ENCODE assay signal across 25 mouse cellular contexts in genomic region chr13:54582860-54583259, GRCm38 (mm10). TPM values are rescaled to one million over a fixed set of nuclear protein-coding genes. Genes with fewer than 3 reads are reported as not detected.
A peak's percentile ranks its signal among the peaks of the same experiment; 100 is the strongest.
DNase-seq lines count a peak whose midpoint lies in the region; ATAC-seq and TF ChIP-seq lines count a peak whose summit lies in the region.
"Had no signal": no experiment of that assay in that cellular context is flagged by ENCODE, and none has a peak within 500 bp of the region (broad histone marks: within the 10 kb centered on the region; RNA-seq: fewer than 3 reads in every experiment).

No protein-coding gene starts in this region.

- H3K27me3 ChIP-seq in kidney, embryonic 14.5 days (ENCODE audit: control insufficient read depth, insufficient read depth, low read length) = no peaks in the 10 kb centered on the region
- H3K27me3 ChIP-seq in intestine, embryonic 15.5 days (replicated peaks) = no peaks in the 10 kb centered on the region
- H3K27me3 ChIP-seq in midbrain, embryonic 15.5 days (replicated peaks) = no peaks in the 10 kb centered on the region
- H3K27me3 ChIP-seq: embryonic facial prominence, embryonic 13.5 days; forebrain, embryonic 13.5 days; heart, embryonic 12.5 days; hindbrain, embryonic 12.5 days; liver, embryonic 13.5 days; neural tube, embryonic 12.5 days had no signal

- WGBS in kidney, embryonic 14.5 days = 91% methylated on average over 5 of the region's 5 CpGs
- 67% methylated on average over 5 of the region's 5 CpGs for WGBS in intestine, embryonic 15.5 days
- 89% methylated on average over 5 of the region's 5 CpGs for WGBS in midbrain, embryonic 15.5 days

- no peaks in the 10 kb centered on the region for H3K4me1 ChIP-seq in kidney, embryonic 14.5 days (ENCODE audit: control insufficient read depth, insufficient read depth, low read length)
- peaks cover 10% of the 10 kb centered on the region; the same call in 1 of the 2 replicates for H3K4me1 ChIP-seq in intestine, embryonic 15.5 days (replicated peaks)
- H3K4me1 ChIP-seq in midbrain, embryonic 15.5 days = peaks cover 4% of the 10 kb centered on the region
- H3K4me1 ChIP-seq: embryonic facial prominence, embryonic 13.5 days had no signal

- TF ChIP-seq CTCF in gastrocnemius, adult 2 months (IDR thresholded peaks at IDR 0.05) = no peak

- no peak overlapping the region for H3K9ac ChIP-seq in kidney, embryonic 14.5 days (ENCODE audit: low read depth, low read length)
- H3K9ac ChIP-seq in intestine, embryonic 15.5 days = no peak overlapping the region
- H3K9ac ChIP-seq in midbrain, embryonic 15.5 days = no peak overlapping the region
- H3K9ac ChIP-seq: embryonic facial prominence, embryonic 13.5 days; forebrain, embryonic 13.5 days; heart, embryonic 12.5 days; hindbrain, embryonic 12.5 days; liver, embryonic 13.5 days; lung, embryonic 14.5 days; neural tube, embryonic 12.5 days had no signal

- peaks cover 91% of the 10 kb centered on the region for H3K36me3 ChIP-seq in kidney, embryonic 14.5 days (ENCODE audit: control insufficient read depth, insufficient read depth, low read length)
- peaks cover 35% of the 10 kb centered on the region for H3K36me3 ChIP-seq in intestine, embryonic 15.5 days
- peaks cover 36% of the 10 kb centered on the region for H3K36me3 ChIP-seq in midbrain, embryonic 15.5 days (replicated peaks)

- H3K4me2 ChIP-seq in kidney, embryonic 14.5 days (replicated peaks; ENCODE audit: low read depth, low read length) = no peak overlapping the region
- H3K4me2 ChIP-seq in intestine, embryonic 15.5 days (replicated peaks) = no peak overlapping the region
- H3K4me2 ChIP-seq in midbrain, embryonic 15.5 days = no peak overlapping the region
- H3K4me2 ChIP-seq: embryonic facial prominence, embryonic 13.5 days; forebrain, embryonic 13.5 days; heart, embryonic 12.5 days; hindbrain, embryonic 12.5 days; liver, embryonic 13.5 days; lung, embryonic 14.5 days; neural tube, embryonic 12.5 days had no signal

- H3K27ac ChIP-seq in gastrocnemius, adult 2 months = peak overlapping the region; percentile 1; the same call in 1 of the 2 replicates
- H3K27ac ChIP-seq in kidney, embryonic 14.5 days (ENCODE audit: low read depth, low read length) = no peak overlapping the region
- no peak overlapping the region for H3K27ac ChIP-seq in intestine, embryonic 15.5 days
- no peak overlapping the region for H3K27ac ChIP-seq in midbrain, embryonic 15.5 days
- H3K27ac ChIP-seq: embryonic facial prominence, embryonic 13.5 days; liver, embryonic 13.5 days; neural tube, embryonic 12.5 days had no signal

- no peaks in the 10 kb centered on the region for H3K9me3 ChIP-seq in kidney, embryonic 14.5 days (ENCODE audit: control insufficient read depth, low read length)
- no peaks in the 10 kb centered on the region for H3K9me3 ChIP-seq in intestine, embryonic 15.5 days
- no peaks in the 10 kb centered on the region for H3K9me3 ChIP-seq in midbrain, embryonic 15.5 days
- H3K9me3 ChIP-seq: embryonic facial prominence, embryonic 13.5 days; forebrain, embryonic 13.5 days; heart, embryonic 12.5 days; hindbrain, embryonic 12.5 days; liver, embryonic 13.5 days; neural tube, embryonic 12.5 days had no signal

- intact Hi-C loops in gastrocnemius, adult 2 months (cut with DNase I) = no loop called here

- no peak for DNase-seq in gastrocnemius, adult 2 months
- no peak for DNase-seq in gastrocnemius, adult 18-20 months (ENCODE audit: low spot score)
- peak; percentile 57 to 59 for DNase-seq in kidney, adult 8-10 months
- DNase-seq in kidney, postnatal 36 days = peak; percentile 57 to 70
- no peak for DNase-seq in thymus, postnatal 0 days (ENCODE audit: low spot score)
- DNase-seq: cerebellum, adult 8-10 months; cerebellum, postnatal 36 days; embryo, embryonic 11 days; heart, postnatal 14 days; liver, embryonic 13.5 days; lung, embryonic 14.5 days; lung, postnatal 4 days; midbrain, embryonic 14.5 days; retina, postnatal 1 day; right cerebral cortex, postnatal 25 days; thymus, postnatal 4 days had no signal

- no peak overlapping the region for H3K4me3 ChIP-seq in gastrocnemius, adult 2 months
- H3K4me3 ChIP-seq in kidney, embryonic 14.5 days (ENCODE audit: low read length) = no peak overlapping the region
- H3K4me3 ChIP-seq in intestine, embryonic 15.5 days (replicated peaks) = no peak overlapping the region
- no peak overlapping the region for H3K4me3 ChIP-seq in midbrain, embryonic 15.5 days
- H3K4me3 ChIP-seq: embryonic facial prominence, embryonic 13.5 days; erythroblast, embryonic 14.5 days; forebrain, embryonic 13.5 days; heart, embryonic 12.5 days; hindbrain, embryonic 12.5 days; liver, embryonic 13.5 days; neural tube, embryonic 12.5 days had no signal

- ATAC-seq in kidney, embryonic 14.5 days (ENCODE audit: low FRiP score, low TSS enrichment) = no peak
- ATAC-seq in intestine, embryonic 15.5 days = peak; percentile 37; the same call in 1 of the 2 replicates
- ATAC-seq in midbrain, embryonic 15.5 days (replicated peaks) = no peak
- ATAC-seq: forebrain, embryonic 13.5 days had no signal

RNA-seq across cellular contexts. Expression of gene Nop16, which starts 7.0 kb away (rescaled TPM):
- total RNA-seq in gastrocnemius, adult 2 months (2021) = 10 to 100 TPM; 16.2 to 20.5 TPM
- 10 to 100 TPM; 16.3 to 19.7 TPM for total RNA-seq in gastrocnemius, adult 18-20 months (2021)
- 78.6 and 88.6 TPM in 2 replicates for polyA plus RNA-seq in kidney, embryonic 14.5 days (2014; fragmentation: Nextera tagmentation; extraction: Ambion mirVana)
- 86.1 and 93.9 TPM in 2 replicates for polyA plus RNA-seq in intestine, embryonic 15.5 days (2015; fragmentation: Nextera tagmentation; extraction: Ambion mirVana)
- 56.9 and 59.3 TPM in 2 replicates for polyA plus RNA-seq in midbrain, embryonic 15.5 days (2015; fragmentation: Nextera tagmentation; extraction: Ambion mirVana)
- 64.8 and 72.4 TPM in 2 replicates for polyA plus RNA-seq in thymus, postnatal 0 days (2015; fragmentation: Nextera tagmentation; extraction: Ambion mirVana)

RNA-seq across cellular contexts. Expression of gene Higd2a, which starts 7.1 kb away (rescaled TPM):
- 100 to 1,000 TPM; 148 to 150 TPM for total RNA-seq in gastrocnemius, adult 2 months (2021)
- total RNA-seq in gastrocnemius, adult 18-20 months (2021) = 100 to 1,000 TPM; 151 to 154 TPM
- polyA plus RNA-seq in kidney, embryonic 14.5 days (2014; fragmentation: Nextera tagmentation; extraction: Ambion mirVana) = 203 and 224 TPM in 2 replicates
- polyA plus RNA-seq in intestine, embryonic 15.5 days (2015; fragmentation: Nextera tagmentation; extraction: Ambion mirVana) = 233 and 239 TPM in 2 replicates
- 229 and 232 TPM in 2 replicates for polyA plus RNA-seq in midbrain, embryonic 15.5 days (2015; fragmentation: Nextera tagmentation; extraction: Ambion mirVana)
- 250 and 258 TPM in 2 replicates for polyA plus RNA-seq in thymus, postnatal 0 days (2015; fragmentation: Nextera tagmentation; extraction: Ambion mirVana)

RNA-seq across cellular contexts. Expression of gene Arl10, which starts 8.0 kb away (rescaled TPM):
- total RNA-seq in gastrocnemius, adult 2 months (2021) = 1 to 10 TPM; 2.0 to 3.2 TPM
- total RNA-seq in gastrocnemius, adult 18-20 months (2021) = 1 to 10 TPM; 2.6 TPM
- polyA plus RNA-seq in kidney, embryonic 14.5 days (2014; fragmentation: Nextera tagmentation; extraction: Ambion mirVana) = 29.7 and 33.5 TPM in 2 replicates
- polyA plus RNA-seq in intestine, embryonic 15.5 days (2015; fragmentation: Nextera tagmentation; extraction: Ambion mirVana) = 21.7 and 25.2 TPM in 2 replicates
- polyA plus RNA-seq in midbrain, embryonic 15.5 days (2015; fragmentation: Nextera tagmentation; extraction: Ambion mirVana) = 116 and 121 TPM in 2 replicates
- 7.0 and 8.3 TPM in 2 replicates for polyA plus RNA-seq in thymus, postnatal 0 days (2015; fragmentation: Nextera tagmentation; extraction: Ambion mirVana)
- polyA plus RNA-seq: erythroblast, embryonic 14.5 days had no signal

RNA-seq across cellular contexts. Expression of gene 4833439L19Rik, which starts 17.6 kb away (rescaled TPM):
- total RNA-seq in gastrocnemius, adult 2 months (2021) = 100 to 1,000 TPM; 192 to 200 TPM
- 100 to 1,000 TPM; 203 to 215 TPM for total RNA-seq in gastrocnemius, adult 18-20 months (2021)
- polyA plus RNA-seq in kidney, embryonic 14.5 days (2014; fragmentation: Nextera tagmentation; extraction: Ambion mirVana) = 96.7 and 158 TPM in 2 replicates
- polyA plus RNA-seq in intestine, embryonic 15.5 days (2015; fragmentation: Nextera tagmentation; extraction: Ambion mirVana) = 107 and 110 TPM in 2 replicates
- 271 and 282 TPM in 2 replicates for polyA plus RNA-seq in midbrain, embryonic 15.5 days (2015; fragmentation: Nextera tagmentation; extraction: Ambion mirVana)
- 69.8 and 76.4 TPM in 2 replicates for polyA plus RNA-seq in thymus, postnatal 0 days (2015; fragmentation: Nextera tagmentation; extraction: Ambion mirVana)

RNA-seq across cellular contexts. Expression of gene Cltb, which starts 28.3 kb away (rescaled TPM):
- total RNA-seq in gastrocnemius, adult 2 months (2021) = 100 to 1,000 TPM; 130 to 160 TPM
- total RNA-seq in gastrocnemius, adult 18-20 months (2021) = 100 to 1,000 TPM; 157 to 180 TPM
- polyA plus RNA-seq in kidney, embryonic 14.5 days (2014; fragmentation: Nextera tagmentation; extraction: Ambion mirVana) = 36.3 TPM in 2 replicates
- 76.9 and 78.6 TPM in 2 replicates for polyA plus RNA-seq in intestine, embryonic 15.5 days (2015; fragmentation: Nextera tagmentation; extraction: Ambion mirVana)
- polyA plus RNA-seq in midbrain, embryonic 15.5 days (2015; fragmentation: Nextera tagmentation; extraction: Ambion mirVana) = 200 and 201 TPM in 2 replicates
- 56.5 and 57.0 TPM in 2 replicates for polyA plus RNA-seq in thymus, postnatal 0 days (2015; fragmentation: Nextera tagmentation; extraction: Ambion mirVana)

Comparison
In these comparisons a context has a peak if more than half of its experiments do, and no peak if none do; other contexts are left out.
1. DNase-seq: peak in kidney, adult 8-10 months (2 of 2) and kidney, postnatal 36 days (2 of 2); none in gastrocnemius, adult 2 months (single experiment), gastrocnemius, adult 18-20 months (single experiment) and thymus, postnatal 0 days (single experiment).